ENCODE assay signal across 8 mouse cellular contexts in the genomic region with DNA sequence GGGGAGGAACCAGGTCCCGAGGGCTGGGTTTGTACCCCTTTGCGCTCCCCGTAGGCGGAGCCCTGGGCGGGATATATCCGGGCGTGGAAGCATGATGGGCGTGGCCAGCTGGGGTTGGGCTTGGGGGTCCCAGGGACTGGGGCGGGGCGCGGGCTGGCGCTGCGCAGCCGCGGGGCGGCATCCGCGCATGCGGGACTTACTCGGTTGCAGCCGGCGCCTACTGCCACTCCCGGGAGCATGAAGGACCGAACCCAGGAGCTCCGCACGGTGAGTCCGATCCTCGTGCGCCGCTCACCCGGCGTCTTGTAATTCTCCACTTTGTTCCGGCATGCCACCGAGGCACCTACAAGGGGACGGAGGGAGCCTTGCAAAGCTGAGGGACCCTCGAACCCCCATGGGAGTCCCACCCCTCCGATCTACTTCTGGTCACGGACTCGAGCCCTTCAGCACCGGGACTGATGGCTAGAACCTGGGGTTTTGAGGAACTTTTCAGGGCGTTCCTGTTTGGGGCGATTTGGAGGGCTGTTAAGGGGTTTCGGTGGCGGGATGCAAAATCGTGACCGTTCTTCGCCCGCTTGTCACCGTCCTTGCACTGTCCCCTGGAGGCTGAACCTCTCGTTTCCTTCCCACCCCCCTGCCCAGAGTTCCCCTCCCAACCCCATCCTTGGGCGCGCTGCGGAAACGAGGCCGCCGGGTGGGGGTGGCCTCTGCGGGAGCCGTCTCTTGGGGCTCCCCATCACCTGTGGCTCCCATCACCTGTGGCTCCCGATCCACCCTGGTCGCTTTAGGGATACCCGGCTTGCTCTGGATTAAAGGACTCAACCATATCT. TPM values are rescaled to one million over a fixed set of nuclear protein-coding genes. Genes with fewer than 3 reads are reported as not detected.
DNase-seq lines count a peak whose midpoint lies in the region; ATAC-seq and TF ChIP-seq lines count a peak whose summit lies in the region.

A gene (plus strand): TSS at position 139 of the 830 bp plus-strand sequence.

- peak; percentile 95 for DNase-seq in MEL (ENCODE audit: low read depth, low spot score)
- DNase-seq in cerebellum, adult 11-12 months = peak; percentile 62
- DNase-seq in forelimb bud, embryonic 11.5 days (ENCODE audit: low read depth, low spot score) = peak; percentile 90
- peak; percentile 92 for DNase-seq in heart, postnatal 4 days
- peak; percentile 90 for DNase-seq in layer of hippocampus, adult 9-11 months
- peak; percentile 84 for DNase-seq in ovary, postnatal 14 days (ENCODE audit: low spot score)
- peak; percentile 95 for DNase-seq in thymus, postnatal 14 days

- TF ChIP-seq CTCF in MEL (IDR thresholded peaks at IDR 0.05 in 2 of 3, conservative IDR thresholded peaks at IDR 0.05 in 1 of 3; ENCODE audit: control insufficient read depth in 1 of 3, insufficient read depth in 1 of 3, low read depth in 2 of 3, low read length in 3 of 3, poor library complexity in 1 of 3, severe bottlenecking in 1 of 3) = no peak

- no peaks in the 10 kb centered on the region for H3K9me3 ChIP-seq in MEL (replicated peaks; ENCODE audit: insufficient read depth, low read length)
- no peaks in the 10 kb centered on the region for H3K9me3 ChIP-seq in lung, embryonic 16.5 days (ENCODE audit: control insufficient read depth, low read length)

- peak; percentile 93 for ATAC-seq in lung, embryonic 16.5 days (ENCODE audit: low read depth)

- no peaks in the 10 kb centered on the region for H3K27me3 ChIP-seq in MEL (ENCODE audit: control insufficient read depth in 1 of 2, insufficient read depth in 2 of 2, low read length in 2 of 2)
- no peaks in the 10 kb centered on the region for H3K27me3 ChIP-seq in lung, embryonic 16.5 days (ENCODE audit: control insufficient read depth, insufficient read depth, low read depth, low read length)

- TF ChIP-seq RAD21 in MEL (IDR thresholded peaks at IDR 0.05; ENCODE audit: low read depth, low read length) = no peak

- H3K79me2 ChIP-seq in MEL (ENCODE audit: control insufficient read depth, insufficient read depth, low read length, poor library complexity) = peaks cover 2% of the 10 kb centered on the region; the same call in 1 of the 2 replicates

- WGBS in lung, embryonic 16.5 days = under 1% methylated on average over 61 of the region's 61 CpGs

- peaks cover 0 to 17% of the 10 kb centered on the region in 2 experiments; a peak in 2 of 4 replicates for H3K36me3 ChIP-seq in MEL (ENCODE audit: control insufficient read depth in 1 of 2, insufficient read depth in 2 of 2, low read length in 2 of 2)
- no peaks in the 10 kb centered on the region for H3K36me3 ChIP-seq in lung, embryonic 16.5 days (ENCODE audit: control insufficient read depth, insufficient read depth, low read length)

- 0 out of 2 replicates have a peak within 1 kb of the TSS, but pooled peaks have one; percentile 28 for H3K27ac ChIP-seq in MEL (ENCODE audit: control insufficient read depth, low read depth, low read length)
- H3K27ac ChIP-seq in lung, embryonic 16.5 days (ENCODE audit: low read length) = peak within 1 kb of the TSS; percentile 79

- TF ChIP-seq POLR2A in MEL (IDR thresholded peaks at IDR 0.05; ENCODE audit: control insufficient read depth in 1 of 2, insufficient read depth in 1 of 2, low read depth in 1 of 2, low read length in 2 of 2, poor library complexity in 1 of 2) = peak; percentile 76 to 81

- no peak for TF ChIP-seq EP300 in MEL (IDR thresholded peaks at IDR 0.05; ENCODE audit: low read depth in 1 of 2, low read length in 2 of 2)

- peak within 1 kb of the TSS; percentile 95 for H3K4me2 ChIP-seq in lung, embryonic 16.5 days (ENCODE audit: low read depth, low read length)

- H3K4me1 ChIP-seq in MEL (ENCODE audit: control insufficient read depth in 1 of 2, insufficient read depth in 2 of 2, low read length in 2 of 2) = peaks cover 10 to 28% of the 10 kb centered on the region in 2 experiments
- peaks cover 48% of the 10 kb centered on the region for H3K4me1 ChIP-seq in lung, embryonic 16.5 days (replicated peaks; ENCODE audit: control insufficient read depth, insufficient read depth, low read length)

- H3K4me3 ChIP-seq in MEL (ENCODE audit: control insufficient read depth in 1 of 2, insufficient read depth in 1 of 2, low read depth in 2 of 2, low read length in 2 of 2) = peak within 1 kb of the TSS; percentile 82 to 90
- H3K4me3 ChIP-seq in lung, embryonic 16.5 days (ENCODE audit: low read length) = peak within 1 kb of the TSS; percentile 67

- peak within 1 kb of the TSS; percentile 80 for H3K9ac ChIP-seq in MEL (ENCODE audit: control insufficient read depth, low read depth, low read length, poor library complexity, severe bottlenecking)
- peak within 1 kb of the TSS; percentile 78 for H3K9ac ChIP-seq in lung, embryonic 16.5 days (ENCODE audit: low read length)

TF ChIP-seq in MEL, 35 proteins besides CTCF, POLR2A, EP300 and RAD21:
- no peak for TF ChIP-seq MAZ (IDR thresholded peaks at IDR 0.05; ENCODE audit: low read depth, low read length)
- no peak for TF ChIP-seq USF1 (IDR thresholded peaks at IDR 0.05; ENCODE audit: low read depth, low read length)
- no peak for TF ChIP-seq TAL1 (IDR thresholded peaks at IDR 0.05; ENCODE audit: low read length)
- TF ChIP-seq GABPA (IDR thresholded peaks at IDR 0.05; ENCODE audit: low read depth, low read length) = no peak
- TF ChIP-seq CHD1 (IDR thresholded peaks at IDR 0.05; ENCODE audit: low read depth, low read length) = no peak
- TF ChIP-seq POLR2AphosphoS2 (IDR thresholded peaks at IDR 0.05; ENCODE audit: low read length) = peak; percentile 78; the same call in 1 of the 2 replicates
- no peak for TF ChIP-seq UBTF (IDR thresholded peaks at IDR 0.05; ENCODE audit: borderline replicate concordance, insufficient read depth, low read depth, low read length)
- TF ChIP-seq SMC3 (IDR thresholded peaks at IDR 0.05; ENCODE audit: low read depth, low read length) = no peak
- TF ChIP-seq E2F4 (IDR thresholded peaks at IDR 0.05; ENCODE audit: borderline replicate concordance, low read depth, low read length) = no peak
- no peak; the same call in 1 of the 2 replicates for TF ChIP-seq KAT2A (conservative IDR thresholded peaks at IDR 0.05; ENCODE audit: low read depth, low read length)
- TF ChIP-seq NELFE (IDR thresholded peaks at IDR 0.05; ENCODE audit: low read depth, low read length) = peak; percentile 81
- peak; percentile 94; the same call in 1 of the 2 replicates for TF ChIP-seq NRF1 (IDR thresholded peaks at IDR 0.05; ENCODE audit: insufficient read depth, low read depth, low read length, poor library complexity, severe bottlenecking)
- no peak for TF ChIP-seq ZKSCAN1 (IDR thresholded peaks at IDR 0.05; ENCODE audit: low read depth, low read length)
- no peak for TF ChIP-seq ZNF384 (IDR thresholded peaks at IDR 0.05; ENCODE audit: low read depth, low read length)
- no peak for TF ChIP-seq MYB (IDR thresholded peaks at IDR 0.05; ENCODE audit: low read depth, low read length)
- no peak for TF ChIP-seq ZMIZ1 (IDR thresholded peaks at IDR 0.05; ENCODE audit: low read depth, low read length)
- peak; percentile 27; the same call in 1 of the 2 replicates for TF ChIP-seq TBP (IDR thresholded peaks at IDR 0.05; ENCODE audit: low read depth, low read length)
- TF ChIP-seq MEF2A (IDR thresholded peaks at IDR 0.05; ENCODE audit: extremely low read depth, insufficient replicate concordance, low read depth, low read length, poor library complexity, severe bottlenecking) = no peak
- no peak for TF ChIP-seq ZC3H11A (IDR thresholded peaks at IDR 0.05; ENCODE audit: low read depth, low read length)
- no peak for TF ChIP-seq MAFK (IDR thresholded peaks at IDR 0.05; ENCODE audit: borderline replicate concordance, low read depth, low read length)
- no peak for TF ChIP-seq ETS1 (IDR thresholded peaks at IDR 0.05; ENCODE audit: low read depth, low read length)
- peak; percentile 47; the same call in 1 of the 2 replicates for TF ChIP-seq TCF12 (IDR thresholded peaks at IDR 0.05; ENCODE audit: low read depth, low read length)
- no peak for TF ChIP-seq RCOR1 (IDR thresholded peaks at IDR 0.05; ENCODE audit: low read depth, low read length)
- TF ChIP-seq JUND (IDR thresholded peaks at IDR 0.05; ENCODE audit: low read depth, low read length) = no peak
- no peak for TF ChIP-seq USF2 (IDR thresholded peaks at IDR 0.05; ENCODE audit: borderline replicate concordance in 1 of 2, insufficient read depth in 1 of 2, low read depth in 1 of 2, low read length in 2 of 2)
- no peak for TF ChIP-seq GATA1 (IDR thresholded peaks at IDR 0.05; ENCODE audit: low read depth, low read length)
- 0 out of 2 replicates have a peak, but pooled peaks have one; percentile 34 for TF ChIP-seq MYC (IDR thresholded peaks at IDR 0.05; ENCODE audit: low read depth, low read length)
- TF ChIP-seq POLR2AphosphoS5 (IDR thresholded peaks at IDR 0.05; ENCODE audit: borderline replicate concordance, low read depth, low read length) = no peak
- peak; percentile 58 for TF ChIP-seq HCFC1 (IDR thresholded peaks at IDR 0.05; ENCODE audit: low read depth, low read length)
- TF ChIP-seq BHLHE40 (IDR thresholded peaks at IDR 0.05; ENCODE audit: borderline replicate concordance, low read depth, low read length) = no peak
- no peak for TF ChIP-seq CHD2 (IDR thresholded peaks at IDR 0.05; ENCODE audit: low read length)
- TF ChIP-seq SIN3A (IDR thresholded peaks at IDR 0.05; ENCODE audit: low read length) = peak; percentile 60; the same call in 1 of the 2 replicates
- peak; percentile 74; the same call in 1 of the 2 replicates for TF ChIP-seq MXI1 (IDR thresholded peaks at IDR 0.05; ENCODE audit: low read depth, low read length)
- no peak for TF ChIP-seq ELF1 (IDR thresholded peaks at IDR 0.05; ENCODE audit: low read depth, low read length)
- peak; percentile 33; the same call in 1 of the 2 replicates for TF ChIP-seq MAX (IDR thresholded peaks at IDR 0.05; ENCODE audit: low read length)

RNA-seq across cellular contexts. Expression of the gene that starts here (rescaled TPM):
- total RNA-seq in MEL (2012; rRNA removed) = 3.2 and 3.3 TPM in 2 replicates
- polyA plus RNA-seq in MEL (2012; ENCODE audit: insufficient read depth in 1 of 2, insufficient read length in 2 of 2, low read depth in 1 of 2, low replicate concordance in 2 of 2, missing spikeins in 1 of 2) = 1 to 10 TPM in 1 of 2 experiments, not detected in 1; 6.0 TPM
- total RNA-seq in heart, postnatal 4 days (2021) = 1 to 10 TPM; 5.6 to 6.0 TPM
- 11.8 and 12.4 TPM in 2 replicates for polyA plus RNA-seq in lung, embryonic 16.5 days (2015; fragmentation: Nextera tagmentation; extraction: Ambion mirVana)

Comparison
In these comparisons a context has a peak if more than half of its experiments do, and no peak if none do; other contexts are left out.
1. Peak in every context shown above with its lines: DNase-seq, ATAC-seq, H3K4me3 ChIP-seq and H3K27ac ChIP-seq.